Mouse (Mus musculus) urinary bladder, postnatal 14 days (tissue): ENCODE measurements around the gene Hephl1.
A peak's percentile ranks its signal among the peaks of the same experiment; 100 is the strongest.

Experiments used
- DNase-seq: peaks from one replicate; pipeline ENCODE4 v3.0.0; 2021; ENCODE audit warnings: low spot score

The Hephl1 gene

DNA sequence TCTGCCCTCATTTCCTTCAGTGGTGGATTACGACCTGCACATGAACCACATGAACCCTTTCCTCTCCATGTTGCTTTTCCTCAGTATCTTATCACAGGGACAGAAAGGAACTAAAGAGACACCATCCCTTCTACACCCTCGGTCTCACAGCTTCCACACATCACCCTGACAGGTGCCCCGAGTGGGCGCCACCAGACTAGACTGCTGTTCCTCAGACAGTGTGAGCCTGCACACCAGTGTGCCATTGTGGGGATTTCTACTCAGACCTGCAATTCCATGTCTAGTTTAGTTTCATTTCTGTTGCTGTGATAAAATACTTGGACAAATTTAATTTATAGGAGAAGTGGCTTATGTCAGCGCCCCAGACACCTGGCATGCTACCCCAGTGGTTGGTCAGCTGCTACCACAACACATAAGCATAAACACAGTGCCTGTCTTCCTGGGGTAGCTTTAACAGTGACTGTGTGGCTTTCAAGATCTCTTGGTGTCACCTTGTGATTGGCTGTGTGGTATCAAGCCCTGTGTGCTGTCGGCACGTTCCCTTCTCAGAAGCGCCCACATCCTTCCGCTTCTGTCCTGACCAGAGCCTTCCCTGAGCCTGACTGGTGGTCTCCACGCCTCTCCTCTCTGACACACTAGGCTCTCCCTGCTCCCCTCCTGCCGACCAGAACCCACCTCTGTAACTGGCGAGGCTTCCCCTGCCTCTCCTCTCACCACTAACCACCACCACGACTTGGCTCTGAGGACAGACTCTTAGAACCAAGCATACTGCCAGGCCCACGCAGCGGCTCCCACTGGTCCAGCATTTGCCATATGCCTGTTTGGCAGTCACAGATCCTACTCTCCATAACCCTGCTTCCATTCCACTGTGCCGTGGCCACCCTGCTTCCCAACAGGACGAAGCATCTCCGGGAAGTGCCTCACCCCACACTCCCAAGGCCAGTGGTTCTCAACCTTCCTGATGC, 93.8 kb downstream of the Hephl1 start:
- DNase-seq: no peak

DNA sequence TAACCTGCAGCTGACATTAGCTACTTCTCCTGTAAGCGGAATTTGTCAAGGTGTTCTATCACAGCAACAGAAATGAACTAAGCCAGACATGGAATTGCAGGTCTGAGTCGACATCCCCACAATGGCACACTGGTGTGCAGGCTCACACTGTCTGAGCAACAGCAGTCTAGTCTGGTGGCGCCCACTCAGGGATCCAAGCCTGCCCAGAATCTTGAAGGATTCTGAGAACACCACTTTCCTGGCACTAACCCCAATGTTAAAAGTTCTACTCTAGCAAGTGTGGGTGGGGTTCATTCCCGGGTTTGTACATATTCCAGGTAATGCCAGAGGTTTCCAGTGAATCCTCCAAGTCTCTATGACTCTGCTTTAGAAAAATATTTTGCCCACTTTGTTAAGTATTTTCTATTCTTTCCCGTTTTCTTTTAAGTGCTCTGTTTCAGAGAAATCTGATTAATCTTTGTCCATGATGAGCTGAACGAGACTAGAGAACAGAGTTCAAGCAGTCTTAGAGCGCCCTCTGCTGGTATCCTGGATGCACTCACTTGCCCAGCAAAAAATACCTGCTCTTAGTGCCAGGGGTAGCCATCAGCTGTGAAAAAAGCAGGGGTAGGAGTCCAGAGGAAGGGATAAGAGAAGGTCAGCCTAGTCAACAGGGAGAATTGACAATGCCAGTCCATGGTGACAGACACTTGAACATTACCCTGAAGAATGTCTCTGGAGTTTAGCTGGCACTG, 96.5 kb downstream of the Hephl1 start:
- DNase-seq: peak; percentile 66

DNA sequence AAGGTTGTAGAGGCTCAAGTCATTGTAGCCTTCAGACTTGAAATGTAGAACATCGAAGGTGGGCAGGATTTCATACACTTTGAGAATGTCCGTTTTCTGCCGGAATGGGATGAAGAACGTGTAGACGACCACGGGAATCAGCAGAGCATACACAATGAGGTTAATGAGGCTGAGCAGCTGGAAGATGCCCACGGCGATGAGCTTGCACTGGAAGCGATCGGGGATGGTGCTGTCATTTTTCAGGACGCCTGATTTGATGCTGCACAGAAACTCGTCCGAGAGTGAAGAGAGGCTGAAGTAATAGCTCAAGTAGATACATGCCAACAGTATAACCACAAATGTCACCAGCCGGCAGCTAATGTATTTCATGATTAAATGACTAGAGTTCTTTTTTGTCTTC, 104.3 kb downstream of the Hephl1 start:
- DNase-seq: no peak

DNA sequence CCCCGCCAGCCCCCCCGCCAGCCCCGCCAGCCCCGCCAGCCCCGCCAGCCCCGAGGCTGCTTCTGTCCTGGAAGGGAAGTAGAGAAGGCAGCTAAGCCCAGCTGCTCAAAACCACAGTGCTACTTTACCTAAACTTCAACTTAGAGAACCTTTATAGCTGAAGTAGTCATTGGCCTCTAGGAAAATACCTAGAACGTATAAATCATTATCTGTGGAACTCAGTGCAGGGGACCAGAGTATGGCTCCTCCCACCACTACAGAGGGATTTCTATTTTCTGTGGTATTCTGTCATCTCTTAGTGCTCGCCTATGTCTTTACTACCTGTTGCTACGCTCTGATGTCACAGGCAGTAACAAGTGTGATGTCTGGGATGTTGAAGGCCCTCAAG, 107.6 kb downstream of the Hephl1 start:
- DNase-seq: no peak

DNA sequence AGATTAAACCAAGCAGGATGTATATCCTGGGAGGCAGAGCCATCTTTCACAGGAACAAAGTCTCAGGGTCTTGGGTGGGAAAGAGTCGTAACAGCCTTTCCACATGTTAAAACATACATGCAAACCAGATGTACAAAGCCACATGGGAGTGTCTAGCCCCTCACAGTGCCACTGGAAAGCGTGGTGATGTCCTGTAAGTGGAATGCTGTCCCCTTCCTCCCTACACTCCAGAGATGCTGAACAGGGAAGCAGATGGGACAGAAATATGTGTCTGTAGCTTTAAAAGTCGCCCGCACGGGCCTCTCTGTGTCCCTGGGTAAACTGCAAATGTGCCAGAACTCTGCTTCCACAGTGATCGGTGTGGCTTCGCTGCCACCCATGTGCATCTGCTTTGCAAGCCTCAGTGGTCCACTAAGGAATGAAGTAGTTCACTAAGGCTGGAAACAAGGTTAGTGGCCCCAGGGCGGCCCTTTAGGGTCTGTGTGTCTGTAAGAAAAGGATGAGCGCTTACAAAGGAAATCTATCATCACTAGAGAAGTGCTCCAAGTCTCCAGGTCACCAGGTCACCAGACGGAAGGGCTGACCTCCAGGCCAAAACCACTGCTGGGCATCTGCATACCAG, 108.1 kb downstream of the Hephl1 start:
- no peak for DNase-seq

DNA sequence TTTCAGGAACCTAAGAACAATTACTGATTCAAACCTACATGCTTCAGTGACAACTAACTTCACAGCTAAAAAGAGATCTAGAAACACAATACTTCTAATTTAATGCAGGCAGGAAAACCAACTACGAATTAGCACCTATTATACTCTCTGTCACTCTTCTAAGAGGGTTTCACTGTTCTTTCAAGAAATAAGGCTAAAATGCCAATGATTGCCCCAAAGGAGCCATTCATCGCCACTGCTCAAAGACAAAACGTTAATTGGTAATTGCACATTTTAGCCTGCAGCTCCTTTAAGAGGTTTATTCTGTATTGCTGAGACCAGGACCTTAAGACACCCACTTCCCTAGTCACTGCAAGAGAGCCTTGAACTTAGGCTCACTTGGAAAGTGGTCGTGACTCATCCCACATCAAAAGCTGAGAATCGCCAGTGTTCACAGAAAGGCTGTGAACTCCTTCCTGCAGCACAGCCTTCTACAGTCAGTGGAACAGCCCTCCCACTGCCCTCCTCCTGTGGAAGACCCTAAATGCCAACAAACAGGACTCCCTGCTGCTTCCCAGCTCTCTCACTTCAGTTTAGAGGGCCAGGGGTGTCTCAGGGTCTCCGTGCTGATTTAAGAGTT, 108.8 kb downstream of the Hephl1 start:
- no peak for DNase-seq
